Mouse (Mus musculus): ENCODE results near the gene Smc5.

GRCm38 (mm10) chr19:23309979-23310378 is 36.3 kb upstream of the Smc5 start:
- no peak for TF ChIP-seq POLR2A (IDR thresholded peaks at IDR 0.05; ENCODE audit: borderline replicate concordance, extremely low read depth, low read depth, low read length)
- no peak for TF ChIP-seq CTCF (IDR thresholded peaks at IDR 0.05; ENCODE audit: insufficient read depth, low read length)

Measured in lung, adult 2 months (tissue).